Mouse (Mus musculus) myocyte (in vitro differentiated cells): ENCODE measurements around the gene D630045J12Rik.

ENCODE experiments used
- MYOG ChIP-seq, 3 experiments: IDR thresholded peaks; one replicate each; pipeline ENCODE4 v1.6.1; 2011; ENCODE audit warnings: control low read depth in 2 of 3, low read depth in 2 of 3, mild to moderate bottlenecking in 2 of 3; ENCODE audit not compliant: insufficient read length in 2 of 3, control insufficient read depth in 1 of 3, insufficient read depth in 1 of 3
- POLR2A ChIP-seq: IDR thresholded peaks from one replicate; pipeline ENCODE4 v1.6.1; 2011; ENCODE audit warnings: low read depth, mild to moderate bottlenecking, control low read depth, moderate library complexity; ENCODE audit not compliant: insufficient read length
- TCF3 ChIP-seq: IDR thresholded peaks from one replicate; pipeline ENCODE4 v1.6.1; 2011; ENCODE audit warnings: low read depth, control low read depth; ENCODE audit not compliant: insufficient read length
- USF1 ChIP-seq: IDR thresholded peaks from one replicate; pipeline ENCODE4 v1.6.1; 2011; ENCODE audit warnings: low read depth, mild to moderate bottlenecking, control low read depth, moderate library complexity

DNA sequence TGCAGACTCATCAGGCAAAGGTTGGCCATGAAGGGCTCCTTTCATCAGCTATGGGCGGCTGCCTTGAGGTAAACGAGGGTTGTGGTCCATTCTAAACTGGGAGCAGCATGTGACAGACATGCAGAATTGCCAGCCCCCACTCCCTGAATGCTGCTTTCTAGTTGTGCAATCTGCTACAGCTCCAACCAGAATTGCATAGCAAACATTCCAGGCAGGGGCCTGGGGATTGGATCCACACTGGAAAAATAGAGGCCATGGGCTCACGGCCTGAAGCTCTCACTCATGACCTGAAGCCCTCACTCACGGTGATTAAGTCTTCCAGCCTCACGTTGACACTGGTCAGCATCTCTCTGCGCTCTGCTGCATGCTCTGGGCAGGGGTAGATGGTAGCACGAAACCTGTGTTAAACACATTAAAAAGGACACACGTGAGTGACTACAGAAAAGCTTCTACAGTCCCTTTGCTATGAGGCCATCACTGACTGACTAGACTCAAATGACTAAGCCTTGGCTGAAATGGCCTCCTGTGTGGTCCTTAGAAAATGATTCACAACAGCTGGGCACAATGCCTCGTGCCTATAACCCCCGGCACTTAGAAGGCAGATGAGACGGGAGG lies 172.0 kb downstream of the D630045J12Rik start:
- no peak for TF ChIP-seq TCF3
- no peak for TF ChIP-seq POLR2A
- no peak for TF ChIP-seq USF1
- no peak for TF ChIP-seq MYOG (IDR thresholded peaks at IDR 0.05; ENCODE audit: control insufficient read depth in 1 of 3, insufficient read depth in 1 of 3, insufficient read length in 2 of 3, low read depth in 2 of 3)
